Mouse (Mus musculus) adrenal gland, postnatal 36 days (tissue): ENCODE results near the gene Nod1. TPM values are rescaled to one million over a fixed set of nuclear protein-coding genes. Genes with fewer than 3 reads are reported as not detected.
"Not testable (repeated sequence)": the region's sequence is repeated elsewhere in the genome, so short reads cannot be mapped to it uniquely, and the experiment has no call there.

Experiments
- DNase-seq, 2 experiments: peaks; one replicate each; pipeline ENCODE4 v3.0.0; 2021; ENCODE audit warnings: mixed read lengths in 1 of 2
- total RNA-seq, 2 experiments: library from RNA; stranded (reverse); gene quantifications; 2 replicates each; pipeline ENCODE4 v1.2.3; 2021

Gene Nod1
- total RNA-seq, 2 experiments from 2014 or later = 8.7 to 11.6 TPM

DNA sequence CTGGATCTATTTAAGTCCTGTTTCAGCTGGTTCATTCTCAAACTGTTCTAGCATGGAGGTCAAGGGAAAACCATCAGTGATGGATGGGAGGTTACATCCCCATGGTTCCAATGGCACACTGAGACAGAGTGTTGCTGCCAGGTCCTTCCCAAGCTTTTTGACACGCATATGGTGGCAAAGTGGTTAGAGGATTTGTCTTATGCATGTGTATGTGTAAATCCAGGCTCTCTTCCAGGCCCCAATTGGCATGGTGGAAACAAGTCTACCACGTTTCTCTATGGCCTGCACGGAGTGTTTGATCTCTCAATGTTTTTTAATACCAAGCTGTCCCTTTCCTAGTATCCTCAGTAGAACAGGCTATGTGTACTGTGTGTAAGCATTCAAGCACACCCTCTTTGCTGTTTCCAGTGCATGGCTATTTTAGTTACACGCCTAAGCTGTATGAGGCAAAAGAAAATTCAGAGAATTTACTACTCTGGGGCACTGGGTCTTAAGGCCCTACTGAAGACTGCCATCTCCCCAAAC lies 11.2 kb upstream of the Nod1 start:
- DNase-seq = no peak

DNA sequence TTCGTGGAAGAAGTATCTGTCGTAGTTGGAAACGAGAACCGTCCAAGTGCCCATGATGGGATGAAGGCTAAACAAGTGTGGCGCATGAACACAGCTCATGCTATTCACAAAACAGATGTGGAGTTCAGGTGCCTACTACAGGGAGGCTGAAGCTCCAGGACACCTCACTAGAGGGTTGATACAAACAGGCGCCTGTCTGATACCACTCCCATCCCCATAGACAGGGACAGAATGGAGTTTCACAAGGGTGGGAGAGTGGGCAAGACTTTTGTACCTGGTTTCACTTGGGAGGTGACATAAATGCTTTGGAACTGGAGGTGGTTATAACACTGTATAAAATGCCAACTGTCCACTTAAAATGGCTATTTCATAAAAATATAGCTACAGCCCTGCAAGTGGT lies 7.0 kb upstream of the Nod1 start:
- no peak for DNase-seq

- no peak for DNase-seq
Measured at GRCm38 (mm10) chr6:54975616-54976015, 3.2 kb upstream of the Nod1 start.

DNA sequence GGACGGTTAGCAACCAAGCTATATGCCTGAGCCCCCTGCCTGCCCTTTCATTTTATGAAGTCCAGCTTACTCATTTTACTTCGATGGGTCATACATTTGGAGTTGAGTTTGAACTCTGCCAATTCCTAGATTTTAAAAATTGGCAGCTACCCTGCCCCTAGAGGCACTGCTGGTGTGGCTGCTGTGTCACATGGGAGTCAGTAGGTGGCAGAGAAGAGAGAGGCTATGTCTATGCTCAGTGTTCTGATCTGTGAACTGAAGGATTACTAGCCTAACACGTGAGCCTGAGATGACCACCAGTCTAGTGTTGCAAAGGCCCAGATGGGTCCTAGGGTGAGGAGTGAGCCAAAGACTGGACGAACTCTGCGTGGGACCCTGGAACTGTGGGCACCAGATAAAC lies 2.1 kb upstream of the Nod1 start:
- peak; percentile 43 to 46 for DNase-seq

GRCm38 (mm10) chr6:54972929-54973211 lies 458 bp upstream of the Nod1 start:
- peak; percentile 18 to 27 for DNase-seq

- peak; percentile 27 to 56 for DNase-seq
Measured at GRCm38 (mm10) chr6:54971731-54972110, 691 bp downstream of the Nod1 start.

DNA sequence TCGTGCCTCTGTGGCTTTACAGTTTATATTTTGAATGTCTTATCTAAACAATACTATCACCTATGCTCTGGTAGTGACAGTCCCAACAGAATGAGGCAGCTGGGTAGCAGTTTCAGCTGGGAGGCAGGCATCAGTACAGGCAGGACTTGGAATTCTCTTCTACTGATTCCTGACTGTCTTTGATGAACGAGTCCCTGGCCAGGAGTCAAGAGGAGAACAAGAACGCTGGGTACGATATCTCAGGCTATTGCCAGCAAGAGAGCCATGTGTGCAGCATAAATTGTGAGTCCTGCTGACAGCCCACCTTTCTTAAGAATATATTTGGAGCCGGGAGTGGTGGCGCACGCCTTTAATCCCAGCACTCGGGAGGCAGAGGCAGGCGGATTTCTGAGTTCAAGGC lies 1.9 kb downstream of the Nod1 start:
- peak in 1 of 2 experiments; percentile 28 for DNase-seq

GRCm38 (mm10) chr6:54969801-54970200 lies 2.6 kb downstream of the Nod1 start:
- no peak for DNase-seq

- no peak for DNase-seq
Measured at GRCm38 (mm10) chr6:54967591-54967990, 4.8 kb downstream of the Nod1 start.

DNA sequence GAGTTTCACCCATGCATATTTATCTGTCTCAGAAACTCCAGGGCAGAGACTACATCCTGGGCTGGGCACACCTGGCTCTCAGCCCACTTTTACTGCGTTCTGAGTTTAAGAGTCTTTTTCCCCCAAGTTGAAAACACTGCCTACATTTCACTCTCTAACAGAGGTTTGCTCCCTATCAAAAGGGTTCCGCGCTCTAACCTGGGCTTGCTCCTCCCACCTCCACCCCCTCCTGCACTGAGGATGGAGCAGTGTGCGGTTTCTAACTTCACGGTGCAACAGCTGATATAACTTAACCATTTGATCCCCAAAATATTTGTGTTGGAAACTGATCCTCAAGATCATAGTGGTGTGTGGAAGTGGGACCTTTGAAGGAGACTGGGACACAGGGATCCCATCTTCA lies 7.2 kb downstream of the Nod1 start:
- DNase-seq = no peak

DNA sequence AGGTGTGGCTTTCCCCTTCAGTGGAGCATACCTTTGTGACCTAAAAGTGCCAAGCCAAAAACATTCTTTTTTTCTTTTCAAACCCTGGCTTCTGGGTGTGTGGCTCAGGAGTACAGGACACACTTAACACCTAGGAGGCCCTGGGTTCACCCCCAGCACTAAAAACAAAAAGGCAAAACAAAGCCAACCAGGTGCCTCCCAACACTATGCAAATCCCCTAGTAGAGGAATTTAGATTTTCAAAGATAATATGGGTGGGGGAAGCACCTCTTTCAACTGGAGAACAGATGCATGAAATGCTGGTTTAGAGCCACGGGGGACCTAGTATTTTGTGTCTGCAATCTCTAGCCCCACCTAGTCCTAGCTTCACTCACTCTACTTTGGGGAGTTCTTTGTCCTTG lies 7.7 kb downstream of the Nod1 start:
- no peak for DNase-seq

DNA sequence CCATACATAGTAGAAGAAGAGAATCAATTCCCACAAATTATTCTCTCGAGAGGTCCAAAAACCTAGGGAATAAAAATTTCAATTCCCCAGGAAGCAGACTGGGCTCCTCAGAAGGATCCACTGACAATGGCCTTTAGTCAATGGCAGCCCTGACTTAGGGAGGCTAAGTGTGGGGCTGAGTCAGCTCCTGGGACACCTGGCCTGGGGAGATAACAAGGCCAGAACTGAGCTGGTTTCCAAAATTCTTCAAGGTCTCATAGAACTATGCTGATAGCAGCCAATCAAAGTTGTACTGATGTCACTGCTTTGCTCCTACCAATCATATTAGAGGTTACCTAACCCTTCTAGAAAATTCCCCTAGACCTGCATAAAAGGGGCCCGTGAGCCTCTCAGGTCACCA lies 8.8 kb downstream of the Nod1 start:
- DNase-seq = no peak

GRCm38 (mm10) chr6:54957655-54958054 lies 14.8 kb downstream of the Nod1 start:
- peak in 1 of 2 experiments; percentile 25 for DNase-seq

DNA sequence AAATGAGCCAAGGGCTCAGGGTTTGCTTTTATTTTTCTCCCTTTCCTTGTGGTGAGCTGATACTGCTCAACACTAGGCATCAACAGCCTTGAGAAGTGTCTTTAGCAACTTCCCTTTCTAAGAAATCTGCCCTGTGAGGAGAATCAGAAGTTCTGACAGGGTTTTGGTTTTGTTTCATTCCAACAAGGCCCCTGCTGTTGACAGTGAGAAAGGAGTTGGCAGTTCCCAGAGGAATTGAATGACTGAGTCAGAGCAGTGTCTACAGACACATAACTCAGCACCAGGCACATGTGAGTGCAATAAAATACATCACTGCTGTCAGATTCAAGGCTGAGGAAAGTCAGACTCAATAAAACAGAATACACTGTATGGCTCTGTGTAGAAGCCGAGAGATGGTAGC lies 16.0 kb downstream of the Nod1 start:
- DNase-seq = peak; percentile 47 to 55

- no peak for DNase-seq
Measured at GRCm38 (mm10) chr6:54955949-54956348, 16.5 kb downstream of the Nod1 start.

GRCm38 (mm10) chr6:54954659-54955414 lies 17.6 kb downstream of the Nod1 start:
- peak; percentile 67 to 69 for DNase-seq

- DNase-seq = not testable (repeated sequence)
Measured at GRCm38 (mm10) chr6:54953399-54953798, 19.0 kb downstream of the Nod1 start.

DNA sequence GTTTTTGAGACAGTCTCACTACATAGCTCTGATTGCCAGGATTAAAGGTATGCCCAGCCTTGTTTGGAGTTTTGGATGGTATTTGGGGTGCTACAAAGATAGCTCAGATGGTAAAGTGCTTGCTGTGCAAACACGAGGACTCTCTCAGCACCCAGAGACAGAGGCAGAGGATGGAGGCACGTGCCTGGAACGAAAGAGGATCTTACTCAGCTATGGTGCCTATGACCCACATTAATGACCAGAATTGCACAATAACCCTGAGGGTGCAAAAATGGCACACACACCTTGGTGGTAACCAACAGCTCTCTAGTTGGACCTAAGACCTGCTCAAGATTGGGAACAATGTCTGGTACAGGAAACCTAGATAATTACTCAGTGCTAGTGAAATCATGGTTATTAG lies 19.9 kb downstream of the Nod1 start:
- DNase-seq = no peak

DNA sequence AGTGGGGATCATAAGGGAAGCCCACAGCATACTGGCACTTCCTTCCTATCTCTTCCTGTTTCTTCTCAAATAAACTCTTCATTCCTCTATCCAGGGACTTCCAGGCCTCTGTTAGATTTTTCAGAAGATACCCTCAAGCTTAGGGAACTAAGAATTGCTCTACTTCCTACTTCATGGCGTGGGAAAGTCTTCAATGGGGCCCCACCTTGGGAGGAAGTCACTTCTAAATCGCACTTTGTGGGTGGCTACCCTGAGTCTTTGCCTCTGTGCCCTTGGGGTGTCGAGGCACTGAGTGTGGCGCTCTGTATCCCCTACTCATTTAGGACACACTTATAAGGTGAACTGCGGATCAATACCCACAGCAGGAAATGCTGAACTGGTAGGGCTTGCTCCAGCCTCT lies 23.7 kb downstream of the Nod1 start:
- no peak for DNase-seq

GRCm38 (mm10) chr6:54946241-54946953 lies 26.0 kb downstream of the Nod1 start:
- no peak for DNase-seq

- DNase-seq = no peak
Measured at GRCm38 (mm10) chr6:54944551-54944950, 27.9 kb downstream of the Nod1 start.

DNA sequence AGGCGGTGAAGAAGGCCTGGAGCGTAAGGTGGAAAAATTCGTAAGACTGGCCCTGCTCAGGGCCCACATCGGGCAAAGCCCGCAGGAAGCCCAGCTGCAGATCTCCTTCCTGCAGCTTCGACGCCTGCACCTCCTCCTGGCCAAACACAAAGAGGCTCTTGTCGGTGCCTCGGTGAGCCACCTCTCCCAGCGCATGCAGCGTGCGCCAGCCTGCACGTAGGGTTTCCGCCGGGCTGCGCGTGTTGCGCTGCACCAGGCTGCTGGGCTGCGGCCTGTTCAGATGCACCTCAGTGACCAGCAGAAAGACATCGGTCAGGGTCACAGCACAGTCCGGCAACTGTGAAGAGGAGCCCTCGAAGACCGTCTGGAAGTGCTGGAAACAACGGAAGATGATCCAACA lies 28.7 kb downstream of the Nod1 start:
- no peak for DNase-seq

GRCm38 (mm10) chr6:54943292-54943691 lies 29.1 kb downstream of the Nod1 start:
- DNase-seq = no peak

DNA sequence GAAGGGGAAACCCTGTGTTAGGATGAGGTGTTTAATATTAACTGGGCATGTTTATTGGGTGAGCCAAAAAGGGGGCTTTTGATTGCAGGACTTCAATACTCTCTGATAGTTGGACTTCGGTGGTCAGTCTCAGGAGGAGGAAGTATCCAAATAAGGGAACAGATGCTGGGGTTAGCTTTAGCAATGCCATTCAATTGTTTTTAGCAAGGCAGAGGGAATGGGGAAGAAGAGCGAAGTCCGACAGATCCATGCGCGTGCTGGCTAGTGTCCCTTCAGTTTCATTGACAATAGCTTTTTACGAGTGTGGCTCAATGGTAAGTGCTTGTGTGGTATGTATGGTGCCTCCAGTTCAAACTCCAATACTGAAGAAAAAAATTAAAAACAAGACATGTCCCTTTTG lies 31.3 kb downstream of the Nod1 start:
- no peak for DNase-seq
